Mouse (Mus musculus) olfactory bulb, adult 2 months (tissue): Measurements from ENCODE around the gene Sgca. TPM values are rescaled to one million over a fixed set of nuclear protein-coding genes. Genes with fewer than 3 reads are reported as not detected.

Experiments used
- H3K27ac ChIP-seq: fragments of 200-500 bp; 2 replicates; pipeline ENCODE4 v1.5.1; 2012; ENCODE audit warnings: low read depth, low read length; ENCODE audit not compliant: insufficient read depth
- H3K4me1 ChIP-seq: fragments of 200-500 bp; 2 replicates; pipeline ENCODE4 v1.6.1; 2012; ENCODE audit warnings: low read length; ENCODE audit not compliant: control insufficient read depth, insufficient read depth
- H3K4me3 ChIP-seq: fragments of 200-500 bp; 2 replicates; pipeline ENCODE4 v1.5.1; 2012; ENCODE audit warnings: mild to moderate bottlenecking, low read depth, low read length, moderate library complexity; ENCODE audit not compliant: insufficient read depth
- CTCF ChIP-seq: fragments of 200-500 bp; IDR thresholded peaks from 2 replicates; pipeline ENCODE4 v1.5.1; 2012; ENCODE audit warnings: low read depth, mild to moderate bottlenecking, low read length, moderate library complexity; ENCODE audit not compliant: insufficient read depth
- POLR2A ChIP-seq: fragments of 200-500 bp; IDR thresholded peaks from 2 replicates; pipeline ENCODE4 v1.6.1; 2012; ENCODE audit warnings: mild to moderate bottlenecking, low read depth, low read length, moderate library complexity; ENCODE audit not compliant: insufficient read depth
- WGBS: fragments of 180-500 bp; shearing (Covaris S2); methylation state at CpG from one replicate; pipeline ENCODE4 v1.1.7; 2018; 5-methylcytosine and 5-hydroxymethylcytosine counted together
- polyA plus RNA-seq: library from polyadenylated mRNA; stranded (reverse); fragments of >200 nt; gene quantifications from 2 replicates; pipeline ENCODE4 v1.2.4, GENCODE M21; 2012; ENCODE audit warnings: low replicate concordance; ENCODE audit not compliant: missing spikeins, insufficient read depth, insufficient read length

Gene Sgca
- polyA plus RNA-seq, 1 experiment = not detected

- TF ChIP-seq POLR2A (no peak), CTCF (no peak)
- H3K4me1 ChIP-seq = peaks cover 16% of the 10 kb centered on the region; the same call in 1 of the 2 replicates
- 18% methylated on average over 13 of the region's 16 CpGs for WGBS
- H3K27ac ChIP-seq = no peak overlapping the region
- H3K4me3 ChIP-seq = no peak overlapping the region
Observed at GRCm38 (mm10) chr11:94915675-94916403, 60.3 kb downstream of the Sgca start.

GRCm38 (mm10) chr11:94913302-94914090 is 62.6 kb downstream of the Sgca start:
- no peak overlapping the region for H3K27ac ChIP-seq
- WGBS = 54% methylated on average over 6 of the region's 6 CpGs
- no peak for TF ChIP-seq CTCF
- no peak for TF ChIP-seq POLR2A
- H3K4me3 ChIP-seq = no peak overlapping the region
- H3K4me1 ChIP-seq = peaks cover 16% of the 10 kb centered on the region; the same call in 1 of the 2 replicates

Other genes with a start within 250 kb of the Sgca start
- gene Cdc34b, start 234.5 kb downstream of the Sgca start, polyA plus RNA-seq = not detected in 2 replicates
- gene Tmem92, start 193.6 kb downstream of the Sgca start, polyA plus RNA-seq = not detected in 2 replicates
- gene Col1a1, start 40.1 kb downstream of the Sgca start, polyA plus RNA-seq = not detected in 2 replicates
- gene Hils1, start 8.7 kb downstream of the Sgca start, polyA plus RNA-seq = not detected in 2 replicates
- gene Ppp1r9b, start 14.7 kb upstream of the Sgca start, polyA plus RNA-seq = 129 TPM in 1 of 2 replicates, not detected in the other
- gene Samd14, start 33.6 kb upstream of the Sgca start, polyA plus RNA-seq = not detected in 2 replicates
- gene Pdk2, start 65.0 kb upstream of the Sgca start, polyA plus RNA-seq = not detected in 2 replicates
- not detected in 2 replicates for gene Itga3, start 100.5 kb upstream of the Sgca start, polyA plus RNA-seq
- not detected in 2 replicates for gene Dlx3, start 143.8 kb upstream of the Sgca start, polyA plus RNA-seq
- gene Dlx4, start 169.9 kb upstream of the Sgca start, polyA plus RNA-seq = not detected in 2 replicates